Mouse (Mus musculus) neural tube, embryonic 12.5 days (tissue): ENCODE measurements around the gene Gimap8. TPM values are rescaled to one million over a fixed set of nuclear protein-coding genes. Genes with fewer than 3 reads are reported as not detected.

Experiments used
- ATAC-seq: fragments of 200-750 bp; cut with Nextera tagmentation; 2 replicates; pipeline ENCODE4 v1.8.0; 2017; ENCODE audit warnings: low read depth, mild to moderate bottlenecking, moderate TSS enrichment, moderate library complexity; ENCODE audit not compliant: low FRiP score
- H3K27ac ChIP-seq: fragments of 300-500 bp; sonication (generic); 2 replicates; pipeline ENCODE4 v1.5.1; 2016
- H3K27me3 ChIP-seq: fragments of 300-500 bp; sonication (generic); replicated peaks from 2 replicates; pipeline ENCODE4 v1.6.1; 2016; ENCODE audit warnings: mild to moderate bottlenecking
- H3K36me3 ChIP-seq: fragments of 300-500 bp; sonication (generic); 2 replicates; pipeline ENCODE4 v1.6.1; 2016; ENCODE audit warnings: mild to moderate bottlenecking
- H3K4me1 ChIP-seq: fragments of 300-500 bp; sonication (generic); 2 replicates; pipeline ENCODE4 v1.6.1; 2016
- H3K4me2 ChIP-seq: fragments of 300-500 bp; sonication (generic); replicated peaks from 2 replicates; pipeline ENCODE4 v1.6.1; 2016; ENCODE audit warnings: mild to moderate bottlenecking
- H3K4me3 ChIP-seq: fragments of 300-500 bp; sonication (generic); 2 replicates; pipeline ENCODE4 v1.5.1; 2016
- H3K9ac ChIP-seq: fragments of 300-500 bp; sonication (generic); 2 replicates; pipeline ENCODE4 v1.6.1; 2016; ENCODE audit warnings: mild to moderate bottlenecking
- H3K9me3 ChIP-seq: fragments of 300-500 bp; sonication (generic); 2 replicates; pipeline ENCODE4 v1.6.1; 2016; ENCODE audit warnings: mild to moderate bottlenecking
- WGBS: fragments of 180-500 bp; shearing (Covaris S2); methylation state at CpG from one replicate; pipeline ENCODE4 v1.1.7; 2016; 5-methylcytosine and 5-hydroxymethylcytosine counted together
- polyA plus RNA-seq: library from polyadenylated mRNA; unstranded; fragments of >200 nt; fragmentation: Nextera tagmentation; extraction: Ambion mirVana; gene quantifications from 2 replicates; pipeline ENCODE4 v1.2.1, GENCODE M21; 2016

Gimap8 gene
- polyA plus RNA-seq, 1 experiment from 2014 or later = 1.1 TPM

- Histone ChIP-seq H3K36me3 (no peaks in the 10 kb centered on the region; the same call in 1 of the 2 replicates), H3K9me3 (no peaks in the 10 kb centered on the region), H3K27ac (no peak within 1 kb of the TSS), H3K4me3 (peak within 1 kb of the TSS; percentile 35), H3K4me2 (peak within 1 kb of the TSS; percentile 78), H3K4me1 (peaks cover 15% of the 10 kb centered on the region), H3K27me3 (peaks cover 42% of the 10 kb centered on the region), H3K9ac (peak within 1 kb of the TSS; percentile 52)
- WGBS = 32% methylated on average over 8 of the region's 8 CpGs
- ATAC-seq = no peak
Observed at GRCm38 (mm10) chr6:48626464-48626863, 20.6 kb upstream of the Gimap8 start, which contains the start of gene AI854703. Gene AI854703, plus strand, starts transcription at chr6:48626764.

- Histone ChIP-seq H3K4me3 (peak overlapping the region; percentile 35), H3K27me3 (peaks cover 42% of the 10 kb centered on the region), H3K4me2 (peak overlapping the region; percentile 78), H3K27ac (no peak overlapping the region), H3K4me1 (peaks cover 15% of the 10 kb centered on the region), H3K9me3 (no peaks in the 10 kb centered on the region), H3K36me3 (no peaks in the 10 kb centered on the region; the same call in 1 of the 2 replicates), H3K9ac (peak overlapping the region; percentile 52)
- 1% methylated on average over 32 of the region's 32 CpGs for WGBS
- ATAC-seq = no peak
Observed at GRCm38 (mm10) chr6:48626984-48627383, 20.1 kb upstream of the Gimap8 start.

GRCm38 (mm10) chr6:48627511-48627924 is 19.5 kb upstream of the Gimap8 start:
- H3K4me3 ChIP-seq = peak overlapping the region; percentile 35
- H3K4me1 ChIP-seq = peaks cover 15% of the 10 kb centered on the region
- H3K27me3 ChIP-seq = peaks cover 42% of the 10 kb centered on the region
- H3K9ac ChIP-seq = peak overlapping the region; percentile 52; the same call in 1 of the 2 replicates
- WGBS = 3% methylated on average over 7 of the region's 7 CpGs
- no peak overlapping the region for H3K27ac ChIP-seq
- ATAC-seq = no peak
- no peaks in the 10 kb centered on the region for H3K36me3 ChIP-seq
- no peaks in the 10 kb centered on the region for H3K9me3 ChIP-seq
- peak overlapping the region; percentile 78 for H3K4me2 ChIP-seq

GRCm38 (mm10) chr6:48628377-48628776 is 18.7 kb upstream of the Gimap8 start:
- 86% methylated on average over 3 of the region's 3 CpGs for WGBS
- H3K4me2 ChIP-seq = 0 out of 2 replicates have a peak overlapping the region, but pooled peaks have one; percentile 78

GRCm38 (mm10) chr6:48628808-48629660 is 18.0 kb upstream of the Gimap8 start:
- Histone ChIP-seq H3K27ac (no peak overlapping the region), H3K4me3 (peak overlapping the region; percentile 39), H3K9ac (peak overlapping the region; percentile 46), H3K27me3 (peaks cover 42% of the 10 kb centered on the region), H3K9me3 (no peaks in the 10 kb centered on the region), H3K36me3 (no peaks in the 10 kb centered on the region), H3K4me2 (peak overlapping the region; percentile 79), H3K4me1 (peaks cover 15% of the 10 kb centered on the region)
- 8% methylated on average over 54 of the region's 54 CpGs for WGBS
- peak; percentile 55 for ATAC-seq

More at GRCm38 (mm10) chr6:48628377-48628776, 18.7 kb upstream of the Gimap8 start:
- no peak overlapping the region for H3K9ac ChIP-seq
- H3K4me3 ChIP-seq = no peak overlapping the region
- no peak overlapping the region for H3K27ac ChIP-seq
- ATAC-seq = no peak
- no peaks in the 10 kb centered on the region for H3K9me3 ChIP-seq
- peaks cover 15% of the 10 kb centered on the region for H3K4me1 ChIP-seq
- H3K27me3 ChIP-seq = peaks cover 42% of the 10 kb centered on the region
- no peaks in the 10 kb centered on the region for H3K36me3 ChIP-seq

- Histone ChIP-seq H3K9ac (peak overlapping the region; percentile 46), H3K27me3 (peaks cover 42% of the 10 kb centered on the region), H3K9me3 (no peaks in the 10 kb centered on the region), H3K4me2 (peak overlapping the region; percentile 79), H3K27ac (no peak overlapping the region), H3K4me1 (peaks cover 15% of the 10 kb centered on the region), H3K4me3 (peak overlapping the region; percentile 39), H3K36me3 (no peaks in the 10 kb centered on the region)
- WGBS = 15% methylated on average over 13 of the region's 13 CpGs
- ATAC-seq = peak; percentile 26
Observed at GRCm38 (mm10) chr6:48629661-48630034, 17.4 kb upstream of the Gimap8 start.

- H3K27me3 ChIP-seq = peaks cover 35% of the 10 kb centered on the region
- no peak overlapping the region for H3K27ac ChIP-seq
- 89% methylated on average over 8 of the region's 8 CpGs for WGBS
- peaks cover 15% of the 10 kb centered on the region for H3K4me1 ChIP-seq
- no peaks in the 10 kb centered on the region for H3K36me3 ChIP-seq
- H3K4me2 ChIP-seq = no peak overlapping the region
- no peak overlapping the region for H3K9ac ChIP-seq
- H3K4me3 ChIP-seq = no peak overlapping the region
- no peaks in the 10 kb centered on the region for H3K9me3 ChIP-seq
- no peak for ATAC-seq
Observed at GRCm38 (mm10) chr6:48630831-48631230, 16.2 kb upstream of the Gimap8 start.

- 89% methylated on average over 2 of the region's 2 CpGs for WGBS
- no peak for ATAC-seq
- Histone ChIP-seq H3K27me3 (peaks cover 4% of the 10 kb centered on the region), H3K4me2 (no peak overlapping the region), H3K27ac (no peak overlapping the region), H3K4me3 (no peak overlapping the region), H3K36me3 (no peaks in the 10 kb centered on the region), H3K9ac (no peak overlapping the region), H3K9me3 (no peaks in the 10 kb centered on the region), H3K4me1 (no peaks in the 10 kb centered on the region)
Observed at GRCm38 (mm10) chr6:48635105-48635504, 11.9 kb upstream of the Gimap8 start.

GRCm38 (mm10) chr6:48636515-48636914 is 10.5 kb upstream of the Gimap8 start:
- 36% methylated on average over 6 of the region's 6 CpGs for WGBS
- H3K27ac ChIP-seq = no peak overlapping the region
- no peak overlapping the region for H3K9ac ChIP-seq
- H3K4me3 ChIP-seq = no peak overlapping the region
- H3K4me2 ChIP-seq = no peak overlapping the region
- no peaks in the 10 kb centered on the region for H3K27me3 ChIP-seq
- H3K4me1 ChIP-seq = no peaks in the 10 kb centered on the region
- H3K9me3 ChIP-seq = no peaks in the 10 kb centered on the region
- ATAC-seq = no peak
- no peaks in the 10 kb centered on the region for H3K36me3 ChIP-seq

- 69% methylated on average over 6 of the region's 6 CpGs for WGBS
Observed at GRCm38 (mm10) chr6:48637811-48638500, 9.1 kb upstream of the Gimap8 start.

GRCm38 (mm10) chr6:48638553-48638952 is 8.5 kb upstream of the Gimap8 start:
- no peak overlapping the region for H3K27ac ChIP-seq
- H3K4me1 ChIP-seq = no peaks in the 10 kb centered on the region
- H3K4me2 ChIP-seq = no peak overlapping the region
- H3K9ac ChIP-seq = no peak overlapping the region
- no peak for ATAC-seq
- H3K27me3 ChIP-seq = no peaks in the 10 kb centered on the region
- H3K4me3 ChIP-seq = no peak overlapping the region
- no peaks in the 10 kb centered on the region for H3K36me3 ChIP-seq
- 83% methylated on average over 2 of the region's 2 CpGs for WGBS
- no peaks in the 10 kb centered on the region for H3K9me3 ChIP-seq

More at GRCm38 (mm10) chr6:48637811-48638500, 9.1 kb upstream of the Gimap8 start:
- no peaks in the 10 kb centered on the region for H3K9me3 ChIP-seq
- H3K4me1 ChIP-seq = no peaks in the 10 kb centered on the region
- no peaks in the 10 kb centered on the region for H3K36me3 ChIP-seq
- ATAC-seq = no peak
- H3K27me3 ChIP-seq = no peaks in the 10 kb centered on the region
- H3K4me3 ChIP-seq = no peak overlapping the region
- H3K9ac ChIP-seq = no peak overlapping the region
- no peak overlapping the region for H3K27ac ChIP-seq
- H3K4me2 ChIP-seq = no peak overlapping the region

- Histone ChIP-seq H3K9ac (no peak overlapping the region), H3K36me3 (no peaks in the 10 kb centered on the region), H3K4me2 (no peak overlapping the region), H3K4me1 (no peaks in the 10 kb centered on the region), H3K27ac (no peak overlapping the region), H3K9me3 (no peaks in the 10 kb centered on the region), H3K27me3 (no peaks in the 10 kb centered on the region), H3K4me3 (no peak overlapping the region)
- no peak for ATAC-seq
- WGBS = 78% methylated on average over 6 of the region's 6 CpGs
Observed at GRCm38 (mm10) chr6:48641391-48641790, 5.6 kb upstream of the Gimap8 start.
